Mouse (Mus musculus) kidney, adult 2 months (tissue): ENCODE data around the gene 1700001L19Rik. TPM values are rescaled to one million over a fixed set of nuclear protein-coding genes. Genes with fewer than 3 reads are reported as not detected.
"Not testable (repeated sequence)": the region's sequence is repeated elsewhere in the genome, so short reads cannot be mapped to it uniquely, and the experiment has no call there.

Source experiments
- DNase-seq: peaks from one replicate; pipeline ENCODE4 v3.0.0; 2021
- H3K27ac ChIP-seq: fragments of 200-500 bp; 2 replicates; pipeline ENCODE4 v1.5.1; 2012; ENCODE audit warnings: low read depth, low read length, control low read depth, inconsistent platforms; ENCODE audit not compliant: insufficient read depth
- H3K27me3 ChIP-seq: fragments of 200-500 bp; replicated peaks from 2 replicates; pipeline ENCODE4 v1.6.1; 2012; ENCODE audit warnings: mild to moderate bottlenecking, moderate library complexity, low read length, inconsistent platforms; ENCODE audit not compliant: control insufficient read depth, insufficient read depth
- H3K36me3 ChIP-seq: fragments of 200-500 bp; 2 replicates; pipeline ENCODE4 v1.6.1; 2012; ENCODE audit warnings: mild to moderate bottlenecking, moderate library complexity, low read length, inconsistent platforms; ENCODE audit not compliant: control insufficient read depth, insufficient read depth
- H3K4me1 ChIP-seq: fragments of 200-500 bp; 2 replicates; pipeline ENCODE4 v1.6.1; 2011; ENCODE audit warnings: low read length; ENCODE audit not compliant: control insufficient read depth, insufficient read depth
- H3K4me3 ChIP-seq: fragments of 200-500 bp; 2 replicates; pipeline ENCODE4 v1.5.1; 2011; ENCODE audit warnings: mild to moderate bottlenecking, low read depth, low read length, control low read depth; ENCODE audit not compliant: insufficient read depth
- CTCF ChIP-seq: fragments of 200-500 bp; conservative IDR thresholded peaks from 2 replicates; pipeline ENCODE4 v1.5.1; 2011; ENCODE audit warnings: low read depth, mild to moderate bottlenecking, control low read depth, low read length, moderate library complexity, mixed read lengths; ENCODE audit not compliant: insufficient read depth, insufficient read length
- POLR2A ChIP-seq: fragments of 200-500 bp; IDR thresholded peaks from one replicate; pipeline ENCODE4 v1.6.1; 2011; ENCODE audit warnings: low read depth, low read length, control low read depth
- WGBS: fragments of 180-500 bp; shearing (Covaris S2); methylation state at CpG from one replicate; pipeline ENCODE4 v1.1.7; 2018; 5-methylcytosine and 5-hydroxymethylcytosine counted together
- polyA plus RNA-seq: library from polyadenylated mRNA; depleted of rRNA; stranded (reverse); fragments of >200 nt; gene quantifications from 2 replicates; pipeline ENCODE4 v1.2.3, GENCODE M21; 2012; rRNA removed

The 1700001L19Rik gene
- polyA plus RNA-seq: 0.19 and 0.24 TPM in 2 replicates

DNA sequence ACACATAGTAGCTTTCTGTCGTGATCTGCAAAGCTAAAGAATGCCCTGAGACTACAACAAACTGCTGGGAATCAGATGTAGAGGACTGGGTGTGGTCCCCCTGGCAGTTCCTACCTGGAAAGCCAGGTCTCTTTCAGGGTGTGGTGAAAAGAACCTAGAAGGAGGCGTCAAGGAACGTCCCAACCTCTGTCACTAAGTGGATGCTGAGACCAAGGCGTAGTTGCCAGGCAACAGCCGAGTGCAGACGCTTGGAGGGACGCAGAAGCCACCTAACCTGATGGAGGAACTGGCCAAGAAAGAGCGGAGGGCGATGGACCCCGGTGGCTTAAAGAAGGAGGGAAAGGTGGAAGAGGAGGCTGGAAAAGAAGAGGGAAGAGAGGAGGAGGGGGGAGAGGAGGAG is at the start of gene 1700001L19Rik:
Gene 1700001L19Rik, plus strand, starts transcription at position 223 of the 400 bp plus-strand sequence.
- DNase-seq: no peak
- Histone ChIP-seq H3K27me3 (no peaks in the 10 kb centered on the region), H3K4me3 (peak within 1 kb of the TSS; percentile 23; the same call in 1 of the 2 replicates), H3K4me1 (no peaks in the 10 kb centered on the region), H3K36me3 (no peaks in the 10 kb centered on the region; the same call in 1 of the 2 replicates), H3K27ac (no peak within 1 kb of the TSS)
- 26% methylated on average over 10 of the region's 10 CpGs for WGBS
- TF ChIP-seq CTCF (no peak), POLR2A (no peak)

DNA sequence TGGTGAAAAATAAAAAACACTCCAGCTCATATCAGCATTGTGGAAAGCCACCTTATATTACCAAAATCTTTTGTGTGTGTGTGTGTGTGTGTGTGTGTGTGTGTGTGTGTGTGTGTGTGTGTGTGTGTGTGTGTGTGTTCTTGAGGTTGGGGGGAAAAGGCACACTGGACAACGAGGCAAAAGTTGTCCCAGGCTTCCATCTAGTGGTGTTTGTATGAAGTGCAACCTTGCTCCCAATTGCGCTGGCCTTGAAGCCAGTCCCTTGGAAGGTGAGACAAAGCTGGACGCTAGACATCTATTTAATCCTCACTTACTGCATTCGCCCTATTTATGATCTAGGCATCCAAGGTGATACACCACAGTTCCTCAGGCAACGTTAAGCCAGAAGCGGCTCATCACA is 43.8 kb upstream of the 1700001L19Rik start:
- not testable (repeated sequence) for H3K27ac ChIP-seq, H3K4me3 ChIP-seq, DNase-seq, H3K4me1 ChIP-seq, H3K36me3 ChIP-seq, H3K27me3 ChIP-seq
- peak; percentile 56 for TF ChIP-seq CTCF
- WGBS: 16% methylated on average over 5 of the region's 6 CpGs

DNA sequence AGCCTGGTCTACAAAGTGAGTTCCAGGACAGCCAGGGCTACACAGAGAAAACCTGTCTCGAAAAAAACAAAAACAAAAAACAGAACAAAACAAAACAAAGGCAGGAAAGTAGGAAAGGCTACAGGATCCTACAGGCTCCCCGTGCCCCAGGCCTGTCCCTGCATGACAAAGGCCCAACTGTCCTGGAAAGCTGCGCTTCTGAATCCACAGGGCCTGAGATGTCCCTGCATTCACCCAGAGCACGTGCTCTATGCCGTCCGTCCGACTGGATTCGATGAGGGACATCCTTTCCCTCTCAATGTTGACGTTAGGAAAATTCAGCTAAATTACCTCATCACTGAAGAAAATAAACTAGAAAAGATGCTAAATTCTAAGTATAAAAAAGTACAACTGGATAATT is 29.1 kb upstream of the 1700001L19Rik start:
- H3K36me3 ChIP-seq: 0 out of 2 replicates have a peak, but pooled peaks cover 2% of the 10 kb centered on the region
- 96% methylated on average over 9 of the region's 9 CpGs for WGBS
- no peak for TF ChIP-seq CTCF
- TF ChIP-seq POLR2A: no peak

DNA sequence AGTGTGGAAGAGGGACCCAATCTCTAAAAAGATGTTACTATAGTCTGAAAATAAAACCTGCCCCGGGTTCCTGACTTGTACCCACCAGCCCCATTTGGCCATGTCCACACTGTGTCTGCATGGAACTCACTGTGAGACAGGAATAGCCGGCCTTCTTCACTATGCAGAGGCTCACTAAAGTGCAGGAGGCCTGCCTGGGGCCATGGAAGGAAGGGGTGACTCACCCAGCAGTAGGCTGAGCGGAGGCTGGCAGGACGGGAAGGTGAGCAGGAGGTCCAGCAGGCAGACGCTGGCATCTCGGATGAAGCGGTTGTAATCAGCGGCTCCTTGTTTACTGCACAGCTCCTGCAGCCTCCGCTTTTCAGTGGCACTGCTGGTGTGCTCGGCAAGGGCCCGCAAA is 28.7 kb upstream of the 1700001L19Rik start:
- H3K36me3 ChIP-seq: 0 out of 2 replicates have a peak, but pooled peaks cover 2% of the 10 kb centered on the region
- 91% methylated on average over 11 of the region's 11 CpGs for WGBS
- H3K27ac ChIP-seq: no peak overlapping the region
- H3K4me1 ChIP-seq: peaks cover 9% of the 10 kb centered on the region; the same call in 1 of the 2 replicates
- no peaks in the 10 kb centered on the region for H3K27me3 ChIP-seq
- TF ChIP-seq CTCF (no peak), POLR2A (no peak)
- no peak overlapping the region for H3K4me3 ChIP-seq
- DNase-seq: no peak

More for the DNA sequence above, 29.1 kb upstream of the 1700001L19Rik start:
- peaks cover 7% of the 10 kb centered on the region; the same call in 1 of the 2 replicates for H3K4me1 ChIP-seq
- H3K4me3 ChIP-seq: no peak overlapping the region
- H3K27me3 ChIP-seq: no peaks in the 10 kb centered on the region
- no peak for DNase-seq
- no peak overlapping the region for H3K27ac ChIP-seq

DNA sequence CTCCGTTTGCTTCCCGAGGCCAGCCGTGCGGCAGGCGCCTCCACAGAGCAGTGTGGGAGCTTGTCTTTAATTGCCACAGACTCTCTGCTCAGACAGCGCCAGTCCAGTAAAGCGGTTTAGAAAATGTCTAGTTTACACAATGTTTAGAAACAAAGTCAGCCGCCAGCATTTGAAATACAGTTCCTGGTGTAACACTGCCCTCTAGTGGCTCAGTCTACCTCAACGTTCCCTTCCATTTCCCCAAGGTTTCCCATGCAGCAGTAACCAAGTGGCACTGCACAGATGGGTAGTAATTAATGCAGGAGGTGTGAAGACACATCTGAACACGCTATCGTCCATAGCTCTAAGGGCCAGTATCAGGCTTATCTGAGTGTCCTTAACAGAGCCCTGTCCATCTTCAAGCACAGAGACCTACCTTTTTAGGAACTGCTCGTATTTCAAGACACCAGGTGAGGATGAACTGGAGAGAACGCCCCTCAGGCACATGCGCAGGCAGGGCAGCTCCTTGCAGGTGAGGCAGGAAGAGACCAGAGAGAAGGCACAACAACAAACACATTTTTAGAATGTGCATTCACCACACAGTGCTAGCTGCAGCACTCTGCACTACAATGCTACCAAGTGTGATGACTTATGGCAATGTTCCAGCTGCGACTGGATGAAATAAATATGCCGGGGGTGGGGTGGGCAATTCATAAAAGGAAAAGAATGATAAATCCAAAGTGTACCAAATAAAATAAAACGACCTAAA is 27.5 kb upstream of the 1700001L19Rik start:
- WGBS: 56% methylated on average over 17 of the region's 17 CpGs
- Histone ChIP-seq H3K4me1 (peaks cover 9% of the 10 kb centered on the region; the same call in 1 of the 2 replicates), H3K4me3 (no peak overlapping the region), H3K36me3 (0 out of 2 replicates have a peak, but pooled peaks cover 2% of the 10 kb centered on the region), H3K27ac (no peak overlapping the region), H3K27me3 (no peaks in the 10 kb centered on the region)
- TF ChIP-seq CTCF (peak; percentile 73), POLR2A (no peak)
- peak; percentile 66 for DNase-seq

DNA sequence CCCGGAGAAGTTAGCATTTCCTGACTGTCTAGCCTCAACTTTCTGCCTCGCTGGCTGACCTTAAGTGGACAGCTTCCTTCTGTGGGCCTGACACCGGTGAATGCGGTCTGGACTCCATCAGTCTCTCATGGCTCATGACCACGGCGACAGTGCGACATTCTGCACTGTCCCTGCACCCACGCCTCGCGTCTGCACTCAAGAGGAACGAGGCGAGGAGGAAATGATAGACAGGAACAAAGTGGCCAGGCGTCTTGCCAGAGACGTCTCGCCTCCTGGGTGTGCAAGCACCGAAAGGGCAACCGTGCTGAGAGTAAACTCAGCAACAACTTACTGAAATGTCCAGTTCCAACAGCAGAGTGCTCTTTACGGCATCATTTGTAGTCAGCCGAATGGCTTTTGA is 25.0 kb upstream of the 1700001L19Rik start:
- H3K36me3 ChIP-seq: 0 out of 2 replicates have a peak, but pooled peaks cover 2% of the 10 kb centered on the region
- 45% methylated on average over 19 of the region's 19 CpGs for WGBS
- no peak for TF ChIP-seq CTCF
- TF ChIP-seq POLR2A: no peak
- no peaks in the 10 kb centered on the region for H3K27me3 ChIP-seq
- peak overlapping the region; percentile 66 for H3K27ac ChIP-seq
- no peak overlapping the region for H3K4me3 ChIP-seq
- DNase-seq: peak; percentile 21
- H3K4me1 ChIP-seq: peaks cover 9% of the 10 kb centered on the region; the same call in 1 of the 2 replicates

DNA sequence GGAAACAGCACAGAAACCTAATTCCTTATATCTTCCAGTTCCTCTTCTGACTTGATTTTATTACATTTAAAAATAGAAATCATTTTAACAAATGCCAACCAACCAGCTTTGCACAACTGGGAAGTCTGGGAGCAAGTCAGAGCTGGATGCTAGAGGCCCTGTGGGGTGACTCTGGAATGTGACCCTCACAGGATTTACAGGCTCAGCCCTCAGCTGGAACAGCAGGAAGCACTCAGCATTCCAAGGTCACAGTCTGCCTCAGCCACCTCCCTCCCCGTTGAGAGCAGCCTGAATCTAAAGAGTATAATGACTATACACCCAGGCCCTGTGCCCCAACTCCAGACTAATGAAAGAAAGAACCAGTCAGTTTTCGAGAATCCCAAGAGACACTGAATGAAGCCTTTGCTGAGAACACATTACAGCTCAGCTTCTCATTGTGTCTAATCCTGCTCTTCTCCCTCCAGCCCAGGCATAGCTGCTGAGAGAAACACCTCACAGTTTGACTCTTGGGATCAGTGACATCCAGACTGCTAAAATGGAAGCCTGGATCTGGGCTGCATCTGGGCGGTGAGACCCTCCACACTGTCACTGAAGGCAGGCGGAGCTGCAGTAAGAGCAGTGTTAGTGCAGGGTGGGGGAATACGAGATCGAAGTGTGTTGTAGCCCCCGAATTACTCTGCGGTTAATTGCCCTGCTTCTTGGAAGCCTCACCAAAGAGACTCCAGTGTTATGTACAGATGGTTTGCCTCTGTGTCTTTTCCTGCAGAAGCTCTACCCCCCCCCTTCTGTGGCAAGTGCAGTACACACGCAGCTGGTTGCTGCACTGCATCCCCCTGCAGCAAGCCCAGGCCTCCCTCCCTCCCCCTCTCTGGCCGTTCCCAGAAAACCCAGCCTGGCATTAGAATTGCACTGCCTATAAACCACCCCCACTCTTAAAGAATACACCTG is 24.0 kb upstream of the 1700001L19Rik start:
- Histone ChIP-seq H3K36me3 (0 out of 2 replicates have a peak, but pooled peaks cover 2% of the 10 kb centered on the region), H3K4me3 (no peak overlapping the region), H3K4me1 (peaks cover 9% of the 10 kb centered on the region; the same call in 1 of the 2 replicates), H3K27me3 (no peaks in the 10 kb centered on the region), H3K27ac (peak overlapping the region; percentile 74)
- peak; percentile 77 for DNase-seq
- 50% methylated on average over 10 of the region's 10 CpGs for WGBS
- no peak for TF ChIP-seq CTCF
- no peak for TF ChIP-seq POLR2A
